Comparison of ENCODE assay signal across 8 mouse cellular contexts in the genomic region with DNA sequence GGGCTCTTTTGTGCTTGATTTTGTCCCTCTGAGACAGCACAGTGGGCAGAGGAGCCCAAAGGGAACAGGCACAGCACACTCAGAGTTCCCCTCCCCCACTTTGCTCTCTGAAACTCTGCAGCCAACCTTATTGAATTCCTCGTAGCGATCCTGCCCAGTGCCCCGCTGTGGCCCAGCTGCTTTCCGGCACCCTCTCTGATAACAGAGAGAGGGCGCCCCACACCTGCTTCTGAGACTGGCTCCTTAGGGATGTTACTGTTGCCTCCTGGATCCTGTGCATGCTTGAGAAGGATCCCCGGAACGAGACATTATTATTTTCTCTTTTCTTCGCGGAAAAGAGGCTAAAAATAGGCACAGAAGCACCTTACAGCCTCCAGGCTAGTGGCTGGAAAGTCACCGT.
DNase-seq lines count a peak whose midpoint lies in the region; ATAC-seq and TF ChIP-seq lines count a peak whose summit lies in the region.

No protein-coding gene starts in this region.

- DNase-seq in ES-E14 (ENCODE audit: low read depth, low spot score) = peak; percentile 51
- DNase-seq in hindbrain, embryonic 14.5 days (ENCODE audit: low spot score) = peak; percentile 77
- peak; percentile 45 to 47 for DNase-seq in layer of hippocampus, postnatal 25 days (ENCODE audit: extremely low spot score in 1 of 2, low spot score in 1 of 2)
- DNase-seq in lung, postnatal 0 days (ENCODE audit: low spot score) = peak; percentile 25
- peak; percentile 63 for DNase-seq in right cerebral cortex, postnatal 4 days
- no peak for DNase-seq in urinary bladder, postnatal 4 days (ENCODE audit: low spot score in 2 of 2)

- no peaks in the 10 kb centered on the region for H3K36me3 ChIP-seq in ES-E14 (ENCODE audit: control insufficient read depth, insufficient read depth, low read length, poor library complexity, severe bottlenecking)
- H3K36me3 ChIP-seq in forebrain, embryonic 15.5 days = no peaks in the 10 kb centered on the region
- no peaks in the 10 kb centered on the region for H3K36me3 ChIP-seq in hindbrain, embryonic 14.5 days (replicated peaks; ENCODE audit: control insufficient read depth, insufficient read depth)
- no peaks in the 10 kb centered on the region for H3K36me3 ChIP-seq in lung, postnatal 0 days (ENCODE audit: insufficient read depth, low read length)

- WGBS in forebrain, embryonic 15.5 days = 0% methylated on average over 10 of the region's 10 CpGs
- WGBS in hindbrain, embryonic 14.5 days = under 1% methylated on average over 10 of the region's 10 CpGs
- 0% methylated on average over 10 of the region's 10 CpGs for WGBS in lung, postnatal 0 days

- no peaks in the 10 kb centered on the region for H3K4me1 ChIP-seq in ES-E14 (ENCODE audit: control insufficient read depth in 2 of 2, insufficient read depth in 2 of 2, low read length in 2 of 2, poor library complexity in 1 of 2)
- H3K4me1 ChIP-seq in brown adipose tissue, adult 24 weeks (ENCODE audit: control insufficient read depth, insufficient read depth, insufficient read length, low read length) = 0 out of 2 replicates have a peak, but pooled peaks cover 2% of the 10 kb centered on the region
- peaks cover 25% of the 10 kb centered on the region for H3K4me1 ChIP-seq in forebrain, embryonic 15.5 days
- peaks cover 14% of the 10 kb centered on the region for H3K4me1 ChIP-seq in hindbrain, embryonic 14.5 days (replicated peaks; ENCODE audit: control insufficient read depth, insufficient read depth, low read length)
- peaks cover 3% of the 10 kb centered on the region; the same call in 1 of the 2 replicates for H3K4me1 ChIP-seq in lung, postnatal 0 days (ENCODE audit: insufficient read depth, low read depth, low read length)

- ATAC-seq in forebrain, embryonic 15.5 days (replicated peaks) = peak; percentile 77
- ATAC-seq in hindbrain, embryonic 14.5 days (ENCODE audit: low FRiP score) = peak; percentile 81
- ATAC-seq in lung, postnatal 0 days = no peak

- in situ Hi-C loops in ES-E14 (cut with MboI; ENCODE audit: low sequenced_read_pairs in 2 of 2, unreplicated experiment in 2 of 2) = no loop called here

- H3K9ac ChIP-seq in ES-E14 (ENCODE audit: insufficient read depth, low read depth, low read length, poor library complexity, severe bottlenecking) = no peak overlapping the region
- peak overlapping the region; percentile 72 for H3K9ac ChIP-seq in forebrain, embryonic 15.5 days (replicated peaks)
- peak overlapping the region; percentile 68 for H3K9ac ChIP-seq in hindbrain, embryonic 14.5 days
- H3K9ac ChIP-seq in lung, postnatal 0 days (replicated peaks; ENCODE audit: low read depth) = no peak overlapping the region

- peak overlapping the region; percentile 4 to 43; a peak in 3 of 4 replicates for H3K4me3 ChIP-seq in ES-E14 (ENCODE audit: insufficient read depth in 1 of 2, low read depth in 1 of 2, low read length in 2 of 2, poor library complexity in 1 of 2, severe bottlenecking in 1 of 2)
- H3K4me3 ChIP-seq in brown adipose tissue, adult 24 weeks (ENCODE audit: insufficient read depth, low read depth, low read length) = peak overlapping the region; percentile 25
- H3K4me3 ChIP-seq in forebrain, embryonic 15.5 days = peak overlapping the region; percentile 53
- H3K4me3 ChIP-seq in hindbrain, embryonic 14.5 days (replicated peaks; ENCODE audit: low read length) = peak overlapping the region; percentile 43
- H3K4me3 ChIP-seq in lung, postnatal 0 days (ENCODE audit: low read depth, low read length) = peak overlapping the region; percentile 16

- no peaks in the 10 kb centered on the region for H3K27me3 ChIP-seq in forebrain, embryonic 15.5 days
- no peaks in the 10 kb centered on the region for H3K27me3 ChIP-seq in hindbrain, embryonic 14.5 days (ENCODE audit: control insufficient read depth, insufficient read depth, low read length)
- 0 out of 2 replicates have a peak, but pooled peaks cover 4% of the 10 kb centered on the region for H3K27me3 ChIP-seq in lung, postnatal 0 days (replicated peaks; ENCODE audit: insufficient read depth, low read length)

- H3K4me2 ChIP-seq in forebrain, embryonic 15.5 days (replicated peaks) = peak overlapping the region; percentile 97
- peak overlapping the region; percentile 90 for H3K4me2 ChIP-seq in hindbrain, embryonic 14.5 days (replicated peaks)
- peak overlapping the region; percentile 46 for H3K4me2 ChIP-seq in lung, postnatal 0 days (replicated peaks; ENCODE audit: low read depth, low read length)

- H3K27ac ChIP-seq in ES-E14 (ENCODE audit: insufficient read depth, low read depth, low read length, poor library complexity, severe bottlenecking) = peak overlapping the region; percentile 20
- H3K27ac ChIP-seq in brown adipose tissue, adult 24 weeks (replicated peaks; ENCODE audit: low read depth, low read length) = no peak overlapping the region
- peak overlapping the region; percentile 87 for H3K27ac ChIP-seq in forebrain, embryonic 15.5 days (replicated peaks)
- H3K27ac ChIP-seq in hindbrain, embryonic 14.5 days = peak overlapping the region; percentile 94
- H3K27ac ChIP-seq in lung, postnatal 0 days (ENCODE audit: low read length) = no peak overlapping the region

- no peak for TF ChIP-seq EP300 in lung, postnatal 0 days (IDR thresholded peaks at IDR 0.05)

- H3K9me3 ChIP-seq in ES-E14 (ENCODE audit: control insufficient read depth, insufficient read depth, low read depth, low read length) = no peaks in the 10 kb centered on the region
- H3K9me3 ChIP-seq in forebrain, embryonic 15.5 days = no peaks in the 10 kb centered on the region
- no peaks in the 10 kb centered on the region for H3K9me3 ChIP-seq in hindbrain, embryonic 14.5 days (ENCODE audit: control insufficient read depth, low read length)
- no peaks in the 10 kb centered on the region for H3K9me3 ChIP-seq in lung, postnatal 0 days (ENCODE audit: low read length)

- peak; percentile 62 for TF ChIP-seq CTCF in lung, postnatal 0 days (IDR thresholded peaks at IDR 0.05)

TF ChIP-seq in ES-E14, 5 proteins besides CTCF, POLR2A, EP300 and RAD21:
- TF ChIP-seq HCFC1 (IDR thresholded peaks at IDR 0.05; ENCODE audit: borderline replicate concordance, insufficient read depth, low read length) (no peak), MAFK (IDR thresholded peaks at IDR 0.05; ENCODE audit: insufficient read depth, low read depth, low read length) (no peak), ZNF384 (IDR thresholded peaks at IDR 0.05; ENCODE audit: low read depth, low read length) (no peak), CHD2 (IDR thresholded peaks at IDR 0.05; ENCODE audit: low read depth, low read length) (no peak)

Comparison
In these comparisons a context has a peak if more than half of its experiments do, and no peak if none do; other contexts are left out.
1. DNase-seq: peak in ES-E14 (single experiment), hindbrain, embryonic 14.5 days (single experiment), layer of hippocampus, postnatal 25 days (2 of 2), lung, postnatal 0 days (single experiment) and right cerebral cortex, postnatal 4 days (single experiment); none in urinary bladder, postnatal 4 days (0 of 2).
2. H3K27ac ChIP-seq: peak in ES-E14 (single experiment), forebrain, embryonic 15.5 days (single experiment) and hindbrain, embryonic 14.5 days (single experiment); none in brown adipose tissue, adult 24 weeks (single experiment) and lung, postnatal 0 days (single experiment).
3. H3K9ac ChIP-seq: peak in forebrain, embryonic 15.5 days (single experiment) and hindbrain, embryonic 14.5 days (single experiment); none in ES-E14 (single experiment) and lung, postnatal 0 days (single experiment).
4. H3K4me2 ChIP-seq: peak in every context shown above with its lines; median percentile 97 in forebrain, embryonic 15.5 days; 90 in hindbrain, embryonic 14.5 days; 46 in lung, postnatal 0 days.
5. Peak in every context shown above with its lines, with median percentiles within 50 percentile points of each other: H3K4me3 ChIP-seq.